Mouse (Mus musculus): ENCODE measurements around the gene Ints1. TPM values are rescaled to one million over a fixed set of nuclear protein-coding genes. Genes with fewer than 3 reads are reported as not detected.

Gene Ints1
- total and polyA plus RNA-seq, 3 experiments = 25.2 to 115 (median 67.6) TPM

DNA sequence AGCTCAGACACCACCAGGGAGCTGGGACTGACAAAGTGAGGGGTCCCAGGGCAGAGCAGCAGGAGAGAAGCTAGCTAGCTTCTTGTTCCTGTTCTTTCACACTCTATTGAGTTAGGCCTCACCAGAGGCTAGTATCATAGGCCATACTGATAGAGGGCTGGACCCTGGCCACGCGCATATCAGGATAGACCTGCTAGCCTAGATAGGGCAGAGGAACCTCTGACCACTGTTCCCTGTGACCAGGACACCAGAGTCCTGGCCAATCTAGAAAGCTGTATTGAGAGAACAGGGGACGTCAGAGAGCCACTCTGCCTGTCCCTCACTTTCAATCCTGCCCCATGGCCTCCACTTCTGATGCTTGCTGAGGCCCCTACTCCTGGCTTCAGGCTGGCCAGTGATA is 42.6 kb upstream of the Ints1 start:
- Histone ChIP-seq H3K27me3 (ENCODE audit: insufficient read depth, low read length) (no peaks in the 10 kb centered on the region; the same call in 1 of the 2 replicates), H3K9me3 (replicated peaks) (no peaks in the 10 kb centered on the region), H3K4me3 (ENCODE audit: low read depth, low read length) (peak overlapping the region; percentile 36; the same call in 1 of the 2 replicates), H3K36me3 (replicated peaks) (peaks cover 42% of the 10 kb centered on the region), H3K4me1 (ENCODE audit: insufficient read depth, low read depth, low read length) (peaks cover 84% of the 10 kb centered on the region)
- TF ChIP-seq GATA1 (IDR thresholded peaks at IDR 0.05; ENCODE audit: borderline replicate concordance, low read length) (no peak), CTCF (IDR thresholded peaks at IDR 0.05; ENCODE audit: low read depth, low read length) (no peak), POLR2AphosphoS5 (IDR thresholded peaks at IDR 0.05; ENCODE audit: insufficient replicate concordance, low read depth, low read length) (no peak), TAL1 (conservative IDR thresholded peaks at IDR 0.05; ENCODE audit: low read depth, low read length) (no peak), GATA2 (IDR thresholded peaks at IDR 0.05; ENCODE audit: borderline replicate concordance, low read depth, low read length) (no peak)
- ATAC-seq (ENCODE audit: extremely low read depth, insufficient number of reproducible peaks, low FRiP score, poor library complexity, severe bottlenecking) = peak; percentile 81
- no peak for DNase-seq (ENCODE audit: low spot score)

DNA sequence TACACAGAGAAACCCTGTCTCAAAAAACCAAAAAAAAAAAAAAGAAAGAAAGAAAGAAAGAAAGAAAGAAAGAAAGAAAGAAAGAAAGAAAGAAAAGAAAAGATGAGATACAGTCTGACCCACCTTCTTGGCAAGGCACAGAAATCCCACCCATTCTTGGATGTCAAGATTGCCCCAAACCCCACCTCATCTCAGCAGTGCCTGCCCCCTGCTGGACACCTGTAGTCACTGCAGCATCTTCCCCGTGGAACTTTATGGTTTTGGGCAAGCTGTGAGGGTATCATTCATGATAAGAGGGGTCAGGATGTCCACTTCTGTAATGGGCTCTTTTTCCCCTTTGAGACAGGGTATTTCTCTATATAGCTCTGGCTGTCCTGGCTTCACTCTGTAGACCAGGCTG is 41.8 kb upstream of the Ints1 start:
- Histone ChIP-seq H3K4me1 (ENCODE audit: insufficient read depth, low read depth, low read length) (peaks cover 84% of the 10 kb centered on the region), H3K9me3 (replicated peaks) (no peaks in the 10 kb centered on the region), H3K27me3 (ENCODE audit: insufficient read depth, low read length) (no peaks in the 10 kb centered on the region; the same call in 1 of the 2 replicates), H3K36me3 (replicated peaks) (peaks cover 35% of the 10 kb centered on the region), H3K4me3 (ENCODE audit: low read depth, low read length) (no peak overlapping the region)
- DNase-seq (ENCODE audit: low spot score) (no peak), ATAC-seq (ENCODE audit: extremely low read depth, insufficient number of reproducible peaks, low FRiP score, poor library complexity, severe bottlenecking) (no peak)
- TF ChIP-seq TAL1 (conservative IDR thresholded peaks at IDR 0.05; ENCODE audit: low read depth, low read length) (no peak), POLR2AphosphoS5 (IDR thresholded peaks at IDR 0.05; ENCODE audit: insufficient replicate concordance, low read depth, low read length) (no peak), CTCF (IDR thresholded peaks at IDR 0.05; ENCODE audit: low read depth, low read length) (peak; percentile 88)

DNA sequence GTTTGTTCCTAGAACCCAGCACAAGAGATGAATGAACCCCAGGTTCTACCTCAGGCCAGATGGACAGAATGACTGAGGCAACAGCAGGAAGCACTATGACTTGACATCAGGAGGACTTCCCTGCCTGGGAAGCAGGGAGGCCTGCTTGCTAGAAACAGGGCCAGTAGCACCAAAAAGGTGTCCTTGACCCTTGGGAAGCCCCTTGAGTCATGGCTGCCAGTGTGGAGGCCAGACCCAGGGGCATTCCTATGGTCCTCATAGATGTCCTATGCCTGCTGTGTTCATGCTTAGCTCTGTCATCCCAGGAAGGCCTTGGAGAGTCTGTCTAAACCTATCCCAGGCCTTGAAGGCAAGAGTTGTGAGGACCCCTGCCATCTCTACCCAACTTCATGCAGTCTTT is 41.0 kb upstream of the Ints1 start:
- no peak for DNase-seq (ENCODE audit: low spot score)
- TF ChIP-seq CTCF (IDR thresholded peaks at IDR 0.05; ENCODE audit: low read depth, low read length) (no peak), GATA1 (IDR thresholded peaks at IDR 0.05; ENCODE audit: borderline replicate concordance, low read length) (no peak), POLR2AphosphoS5 (IDR thresholded peaks at IDR 0.05; ENCODE audit: insufficient replicate concordance, low read depth, low read length) (no peak), TAL1 (conservative IDR thresholded peaks at IDR 0.05; ENCODE audit: low read depth, low read length) (no peak), GATA2 (IDR thresholded peaks at IDR 0.05; ENCODE audit: borderline replicate concordance, low read depth, low read length) (no peak)
- Histone ChIP-seq H3K9me3 (replicated peaks) (no peaks in the 10 kb centered on the region), H3K4me3 (ENCODE audit: low read depth, low read length) (no peak overlapping the region), H3K4me1 (ENCODE audit: insufficient read depth, low read depth, low read length) (peaks cover 84% of the 10 kb centered on the region), H3K27me3 (ENCODE audit: insufficient read depth, low read length) (no peaks in the 10 kb centered on the region; the same call in 1 of the 2 replicates), H3K36me3 (replicated peaks) (peaks cover 26% of the 10 kb centered on the region)
- ATAC-seq (ENCODE audit: extremely low read depth, insufficient number of reproducible peaks, low FRiP score, poor library complexity, severe bottlenecking) = no peak

GRCm38 (mm10) chr5:139815964-139816363 is 40.5 kb upstream of the Ints1 start:
- H3K4me3 ChIP-seq (ENCODE audit: low read depth, low read length) = no peak overlapping the region
- H3K36me3 ChIP-seq (replicated peaks) = peaks cover 21% of the 10 kb centered on the region
- ATAC-seq (ENCODE audit: extremely low read depth, insufficient number of reproducible peaks, low FRiP score, poor library complexity, severe bottlenecking) = no peak

GRCm38 (mm10) chr5:139813963-139814381 is 38.5 kb upstream of the Ints1 start:
- DNase-seq (ENCODE audit: low spot score) (no peak), ATAC-seq (ENCODE audit: extremely low read depth, insufficient number of reproducible peaks, low FRiP score, poor library complexity, severe bottlenecking) (no peak)
- Histone ChIP-seq H3K9me3 (replicated peaks) (0 out of 2 replicates have a peak, but pooled peaks cover 2% of the 10 kb centered on the region), H3K4me3 (ENCODE audit: low read depth, low read length) (no peak overlapping the region), H3K4me1 (ENCODE audit: insufficient read depth, low read depth, low read length) (peaks cover 77% of the 10 kb centered on the region), H3K36me3 (replicated peaks) (peaks cover 1% of the 10 kb centered on the region), H3K27me3 (ENCODE audit: insufficient read depth, low read length) (no peaks in the 10 kb centered on the region; the same call in 1 of the 2 replicates)
- TF ChIP-seq GATA2 (IDR thresholded peaks at IDR 0.05; ENCODE audit: borderline replicate concordance, low read depth, low read length) = no peak
- no peak for TF ChIP-seq GATA1 (IDR thresholded peaks at IDR 0.05; ENCODE audit: borderline replicate concordance, low read length)
- no peak for TF ChIP-seq TAL1 (conservative IDR thresholded peaks at IDR 0.05; ENCODE audit: low read depth, low read length)

More at GRCm38 (mm10) chr5:139815964-139816363, 40.5 kb upstream of the Ints1 start:
- H3K9me3 ChIP-seq (replicated peaks) = no peaks in the 10 kb centered on the region
- no peaks in the 10 kb centered on the region; the same call in 1 of the 2 replicates for H3K27me3 ChIP-seq (ENCODE audit: insufficient read depth, low read length)
- TF ChIP-seq GATA2 (IDR thresholded peaks at IDR 0.05; ENCODE audit: borderline replicate concordance, low read depth, low read length) (no peak), POLR2AphosphoS5 (IDR thresholded peaks at IDR 0.05; ENCODE audit: insufficient replicate concordance, low read depth, low read length) (no peak), GATA1 (IDR thresholded peaks at IDR 0.05; ENCODE audit: borderline replicate concordance, low read length) (no peak), CTCF (IDR thresholded peaks at IDR 0.05; ENCODE audit: low read depth, low read length) (no peak), TAL1 (conservative IDR thresholded peaks at IDR 0.05; ENCODE audit: low read depth, low read length) (no peak)
- DNase-seq (ENCODE audit: low spot score) = no peak
- H3K4me1 ChIP-seq (ENCODE audit: insufficient read depth, low read depth, low read length) = peaks cover 85% of the 10 kb centered on the region

DNA sequence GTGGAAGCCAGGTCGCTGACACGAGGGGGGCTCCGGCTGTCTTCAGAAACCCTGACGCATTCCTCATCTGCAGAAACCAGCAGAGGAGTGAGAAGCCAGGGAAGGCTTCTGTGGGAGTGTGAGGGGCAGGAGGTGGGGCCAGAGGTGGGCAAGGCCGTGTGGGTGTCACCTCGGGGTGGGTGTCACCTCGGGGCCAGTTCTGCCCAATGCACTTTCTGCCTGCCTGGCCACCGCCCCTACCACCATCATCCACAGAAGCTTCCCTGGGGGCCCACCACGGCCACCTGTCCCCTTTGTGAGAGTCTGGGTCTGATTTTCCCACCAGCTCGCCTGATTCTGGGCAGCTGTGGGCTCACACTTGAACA is 37.6 kb upstream of the Ints1 start:
- Histone ChIP-seq H3K4me3 (ENCODE audit: low read depth, low read length) (peak overlapping the region; percentile 29; the same call in 1 of the 2 replicates), H3K4me1 (ENCODE audit: insufficient read depth, low read depth, low read length) (peaks cover 75% of the 10 kb centered on the region), H3K36me3 (replicated peaks) (peaks cover 4% of the 10 kb centered on the region), H3K9me3 (replicated peaks) (peaks cover 7% of the 10 kb centered on the region), H3K27me3 (ENCODE audit: insufficient read depth, low read length) (no peaks in the 10 kb centered on the region; the same call in 1 of the 2 replicates)
- no peak for TF ChIP-seq GATA1 (IDR thresholded peaks at IDR 0.05; ENCODE audit: borderline replicate concordance, low read length)
- no peak for TF ChIP-seq CTCF (IDR thresholded peaks at IDR 0.05; ENCODE audit: low read depth, low read length)
- no peak for TF ChIP-seq TAL1 (conservative IDR thresholded peaks at IDR 0.05; ENCODE audit: low read depth, low read length)
- no peak for TF ChIP-seq POLR2AphosphoS5 (IDR thresholded peaks at IDR 0.05; ENCODE audit: insufficient replicate concordance, low read depth, low read length)
- TF ChIP-seq GATA2 (IDR thresholded peaks at IDR 0.05; ENCODE audit: borderline replicate concordance, low read depth, low read length) = no peak
- no peak for DNase-seq (ENCODE audit: low spot score)
- ATAC-seq (ENCODE audit: extremely low read depth, insufficient number of reproducible peaks, low FRiP score, poor library complexity, severe bottlenecking) = no peak
